Mouse (Mus musculus): ENCODE measurements at regions not wholly inside any gene's neighbourhood (a gene's known extent, or its start where the extent isn't known, plus 50 kb on each side); places are given as distances from the start of the nearest gene placed in this dataset.
"Not testable (repeated sequence)": the region's sequence is repeated elsewhere in the genome, so short reads cannot be mapped to it uniquely, and the experiment has no call there.

DNA sequence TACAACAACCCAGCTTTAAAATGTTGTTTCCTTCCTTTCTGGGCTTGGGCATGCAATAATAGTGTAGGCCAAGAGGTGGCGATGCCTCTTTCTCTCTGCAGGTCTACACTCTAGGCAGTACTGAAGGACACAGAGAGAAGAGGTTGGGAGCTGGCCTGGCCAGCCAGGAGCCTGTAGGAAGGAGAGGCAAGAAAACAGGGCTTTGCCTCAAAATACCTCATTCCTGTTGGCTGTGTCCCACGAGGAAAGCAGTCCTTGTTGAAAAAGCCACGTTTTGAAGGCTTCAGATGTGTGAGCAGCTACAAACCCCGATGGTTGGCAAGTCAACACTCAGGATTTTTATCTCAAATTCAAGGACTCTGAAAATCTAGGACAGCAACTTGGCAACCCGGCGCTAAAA is 90.9 kb upstream of the Max start:
- peak; percentile 44 for DNase-seq

DNA sequence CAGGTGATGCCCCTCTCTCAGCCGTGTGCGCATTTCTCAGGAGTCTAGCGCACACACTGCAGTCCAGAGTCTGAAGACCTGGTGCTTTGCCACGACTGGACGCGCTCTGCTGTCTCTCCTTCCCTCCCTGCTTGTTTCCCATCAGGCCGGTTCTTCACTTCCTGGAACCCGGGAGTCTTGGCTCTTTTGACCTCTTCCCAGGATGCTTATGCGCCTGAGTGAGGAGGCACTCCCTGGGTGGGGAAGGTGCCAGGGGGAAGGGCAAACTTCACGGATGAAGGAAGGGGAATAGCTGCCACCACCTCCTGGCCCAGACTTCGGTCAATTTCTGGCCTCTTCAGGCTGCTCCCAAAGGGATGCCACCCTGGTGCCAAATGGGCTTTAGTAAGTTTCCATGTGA is 86.4 kb upstream of the Max start:
- DNase-seq: peak; percentile 44

DNA sequence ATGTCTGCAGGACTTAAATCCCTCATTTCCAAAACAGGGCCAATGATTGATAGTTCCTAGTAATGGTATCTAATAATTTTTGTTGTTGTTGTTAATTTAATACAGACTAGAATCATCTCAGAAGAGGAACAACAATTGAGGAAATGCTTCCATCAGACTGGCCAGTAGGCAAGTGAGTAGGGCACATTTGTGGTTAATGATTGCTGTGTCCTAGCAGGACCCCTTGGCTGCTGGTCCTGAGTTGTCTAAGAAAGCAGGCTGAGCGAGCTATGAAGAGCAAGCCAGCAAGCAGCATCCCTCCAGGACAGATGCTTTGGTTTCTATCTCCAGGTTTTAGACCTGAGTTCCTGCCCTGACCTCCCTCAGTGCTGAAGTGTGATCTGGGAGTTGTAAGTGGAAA is 85.3 kb upstream of the Max start:
- DNase-seq: no peak

DNA sequence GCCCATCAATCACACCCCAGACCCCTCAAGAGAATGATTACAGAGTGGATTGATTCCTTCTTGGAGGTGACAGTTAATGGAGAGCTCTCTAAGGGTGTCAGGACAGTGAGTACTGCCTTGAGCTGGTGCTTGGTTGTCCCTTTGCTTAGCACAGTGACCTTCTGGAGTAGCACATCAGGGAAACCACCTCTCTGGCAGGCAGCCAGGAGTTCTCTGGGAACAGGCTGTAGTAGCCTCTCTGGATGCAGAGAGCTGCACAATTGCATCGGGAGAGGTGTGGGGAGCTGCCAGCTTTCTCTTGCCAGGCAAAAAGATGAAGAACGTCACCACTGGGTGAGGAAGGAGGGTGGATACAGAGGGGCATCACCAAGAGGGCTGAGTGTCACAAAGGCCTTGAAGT is 84.0 kb upstream of the Max start:
- peak; percentile 29 for DNase-seq

DNA sequence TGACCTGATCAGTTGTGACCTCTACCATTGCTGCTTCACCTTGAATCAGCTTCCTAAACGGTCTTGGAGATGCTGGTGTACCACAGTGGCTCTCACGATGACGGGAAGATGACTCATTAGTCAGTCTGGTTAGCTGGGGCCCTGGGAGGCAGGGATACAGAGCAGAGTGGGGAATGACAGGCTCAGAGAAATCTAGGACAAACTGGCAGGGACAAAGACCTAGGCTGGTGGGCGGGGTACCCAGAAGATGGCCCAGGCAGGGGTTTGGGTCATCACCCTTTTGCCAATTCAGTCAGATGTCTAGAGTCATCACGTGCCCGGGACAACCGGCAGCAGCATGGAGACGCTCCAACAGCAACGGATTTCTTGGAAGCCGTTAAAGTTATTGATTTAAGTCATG is 83.4 kb upstream of the Max start:
- no peak for DNase-seq

DNA sequence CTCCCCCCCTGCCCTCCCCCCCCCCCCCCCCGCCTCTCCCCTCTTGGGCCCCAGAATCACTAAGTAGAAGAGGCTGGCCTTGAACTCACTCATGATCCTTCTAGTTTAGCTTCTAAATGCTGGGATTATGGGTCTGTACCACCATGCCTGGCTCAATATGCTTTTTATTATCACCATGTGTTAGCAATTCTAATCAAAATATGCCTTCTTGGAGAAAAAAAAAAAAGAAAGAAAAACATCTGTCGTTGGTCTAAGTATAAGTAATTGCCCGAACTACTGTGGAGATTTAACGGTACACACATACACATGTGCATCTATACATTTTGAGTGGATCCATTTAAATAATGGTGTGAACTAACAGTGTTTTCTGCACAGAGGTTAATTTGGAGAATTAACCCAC is 80.4 kb upstream of the Max start:
- no peak for DNase-seq

DNA sequence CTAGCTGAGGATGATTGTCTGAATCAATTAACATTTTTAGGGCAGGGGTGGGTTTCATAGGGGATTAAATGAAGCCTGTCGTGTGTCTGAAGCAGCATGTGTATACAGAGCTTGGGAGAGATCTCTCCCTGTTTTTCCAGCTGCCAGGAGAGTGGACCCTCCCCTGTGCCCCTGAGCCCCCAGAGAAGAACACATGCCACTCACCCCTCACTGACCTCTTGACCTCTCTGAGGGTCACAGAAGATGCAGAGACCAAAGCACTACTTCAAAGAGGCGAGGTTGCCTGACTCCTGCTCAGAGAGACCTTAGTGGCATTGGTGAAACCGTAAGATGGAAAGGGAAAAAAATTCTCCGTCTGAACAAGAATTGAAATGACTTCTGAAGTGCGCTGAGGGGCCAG is 79.1 kb upstream of the Max start:
- DNase-seq: no peak

DNA sequence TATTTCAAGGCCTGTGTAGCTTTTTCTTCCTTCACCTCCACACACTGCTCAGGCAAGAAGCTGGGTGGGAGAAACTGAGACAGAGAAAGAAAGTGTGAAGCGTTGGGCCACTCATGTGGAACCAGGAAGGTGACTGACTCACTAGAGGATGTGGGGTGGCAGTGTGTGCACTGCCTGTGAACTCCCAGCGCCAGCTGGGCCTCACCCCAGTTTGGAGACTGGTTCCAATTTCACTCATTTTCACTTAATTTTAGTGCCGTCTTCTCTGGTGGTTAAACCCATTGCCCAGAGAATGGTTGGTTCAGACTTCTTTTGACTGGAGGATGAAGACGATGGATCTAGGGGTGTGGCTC is 77.9 kb upstream of the Max start:
- no peak for DNase-seq

DNA sequence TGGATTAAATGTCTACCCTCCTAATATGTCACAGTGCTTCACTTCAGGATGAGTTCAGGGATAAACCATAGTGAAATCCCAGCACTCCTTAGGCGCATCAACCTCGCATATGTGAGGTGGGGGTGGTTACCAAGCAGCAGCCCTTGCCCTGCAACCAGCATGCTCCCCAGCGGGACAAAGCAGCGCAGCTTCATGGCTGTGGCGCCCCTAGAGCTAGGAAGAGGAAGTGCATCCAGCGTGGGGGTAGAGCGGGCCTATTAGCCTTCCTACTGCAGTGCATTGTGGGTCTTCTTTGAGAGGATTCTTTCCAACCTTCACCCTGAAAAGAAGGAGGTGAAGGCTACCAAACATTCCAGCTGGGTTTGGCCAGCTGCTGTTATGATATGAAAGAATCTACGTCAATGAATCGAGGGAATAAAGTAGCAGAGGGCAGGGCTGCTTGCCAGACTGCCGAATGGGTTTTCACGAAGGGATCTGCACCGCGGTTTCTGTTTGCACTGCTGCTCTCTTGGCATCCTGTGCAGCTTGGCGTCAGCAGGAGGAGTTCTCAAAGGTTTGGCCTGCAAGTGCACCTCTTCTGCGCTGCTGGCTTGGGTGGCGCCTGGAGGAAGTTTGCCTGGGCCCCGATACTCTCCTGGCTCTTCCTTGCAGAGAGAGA is 77.4 kb upstream of the Max start:
- DNase-seq: no peak

DNA sequence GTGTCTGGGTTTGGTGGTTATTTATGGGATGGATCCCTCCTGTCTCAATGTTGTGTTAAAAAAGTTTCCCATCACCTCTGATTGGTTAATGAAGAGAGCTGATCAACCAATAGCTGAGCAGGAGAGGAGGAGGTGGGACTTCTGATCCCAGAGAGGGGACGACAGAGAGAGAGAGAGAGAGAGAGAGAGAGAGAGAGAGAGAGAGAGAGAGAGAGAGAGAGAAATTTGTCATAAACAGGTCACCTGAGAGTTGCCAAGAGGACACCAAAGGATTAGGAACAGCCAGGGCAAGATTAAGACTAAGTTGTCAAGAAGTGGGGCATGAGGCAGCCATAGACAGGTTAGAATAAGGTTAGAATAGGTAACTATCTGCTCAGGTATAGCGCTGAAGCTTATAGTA is 73.7 kb upstream of the Max start:
- no peak for DNase-seq

DNA sequence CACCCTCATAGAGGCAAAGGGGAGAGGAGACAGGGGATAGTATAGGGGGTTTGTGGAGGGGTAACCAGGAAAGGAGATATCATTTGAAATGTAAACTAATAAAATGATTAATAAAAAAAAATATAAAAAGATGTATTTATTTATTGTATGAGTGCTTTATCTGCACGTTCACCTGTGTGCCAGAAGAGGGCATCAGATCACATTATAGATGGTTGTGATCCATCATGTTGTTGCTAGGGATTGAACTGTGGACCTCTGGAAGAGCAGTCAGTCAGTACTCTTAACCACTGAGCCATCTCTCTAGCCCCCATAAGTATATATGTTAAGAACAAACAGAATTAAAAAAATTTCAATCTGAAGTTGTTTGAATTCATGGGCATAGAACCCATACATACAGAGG is 69.4 kb upstream of the Max start:
- DNase-seq: no peak

DNA sequence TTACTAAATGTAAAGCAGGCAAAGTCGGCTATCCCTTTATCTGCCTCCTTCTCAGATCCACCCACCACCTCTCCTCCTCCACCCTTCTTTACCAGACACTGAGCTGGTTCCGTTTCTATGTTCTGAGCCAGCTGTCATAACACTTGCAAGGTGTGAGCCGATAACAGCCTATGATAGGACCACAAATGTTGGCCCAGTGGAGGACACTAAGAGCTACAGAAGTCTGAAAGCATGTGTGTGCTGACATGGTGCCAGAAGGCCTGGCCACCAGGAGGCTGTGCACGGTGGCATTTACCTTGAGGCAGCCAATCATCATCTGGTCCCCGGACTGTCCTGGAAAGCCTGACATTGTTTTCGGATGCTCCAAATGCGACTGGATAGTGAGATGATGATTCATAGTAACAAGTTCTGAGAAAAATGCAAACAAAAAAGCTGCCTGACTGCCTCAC is 63.5 kb upstream of the Max start:
- no peak for DNase-seq

DNA sequence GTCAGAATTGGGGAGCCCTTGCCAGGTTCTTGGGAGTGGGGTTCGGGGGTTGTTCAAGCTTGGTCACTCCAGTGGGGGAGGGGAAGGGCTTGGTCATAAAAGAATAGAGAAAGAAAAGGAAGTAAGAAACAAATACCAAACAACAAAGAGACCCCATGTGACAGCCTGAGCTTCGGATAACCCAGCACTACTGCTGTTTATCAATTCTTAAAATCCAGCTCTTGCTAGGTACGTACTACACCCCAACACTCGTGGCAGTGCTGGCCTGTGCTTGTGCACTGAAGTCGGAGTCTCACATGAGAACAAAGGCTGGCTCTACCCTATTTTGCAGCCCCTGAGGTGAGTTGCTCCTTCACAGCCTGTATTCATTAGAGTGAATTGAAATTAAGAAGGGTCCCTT is 60.5 kb upstream of the Max start:
- no peak for DNase-seq

DNA sequence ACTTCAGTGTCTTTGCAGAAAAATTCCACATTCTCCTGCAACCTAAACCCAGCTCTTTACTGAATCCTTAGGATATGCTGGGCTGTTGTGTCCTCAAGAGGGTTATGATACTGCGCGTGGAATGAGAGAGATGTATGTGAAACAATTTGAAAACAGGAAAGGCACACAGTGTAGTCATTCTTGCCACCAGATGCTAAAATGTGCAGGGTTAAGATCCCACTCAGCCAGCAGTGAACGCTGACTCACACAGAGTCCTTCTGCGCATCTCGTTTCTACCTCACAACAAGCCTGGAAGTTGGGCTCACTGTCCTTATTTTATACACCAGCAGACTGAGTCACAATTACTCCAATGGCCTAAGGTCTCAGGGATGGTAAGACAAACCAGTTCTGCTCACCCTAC is 59.9 kb upstream of the Max start:
- no peak for DNase-seq

DNA sequence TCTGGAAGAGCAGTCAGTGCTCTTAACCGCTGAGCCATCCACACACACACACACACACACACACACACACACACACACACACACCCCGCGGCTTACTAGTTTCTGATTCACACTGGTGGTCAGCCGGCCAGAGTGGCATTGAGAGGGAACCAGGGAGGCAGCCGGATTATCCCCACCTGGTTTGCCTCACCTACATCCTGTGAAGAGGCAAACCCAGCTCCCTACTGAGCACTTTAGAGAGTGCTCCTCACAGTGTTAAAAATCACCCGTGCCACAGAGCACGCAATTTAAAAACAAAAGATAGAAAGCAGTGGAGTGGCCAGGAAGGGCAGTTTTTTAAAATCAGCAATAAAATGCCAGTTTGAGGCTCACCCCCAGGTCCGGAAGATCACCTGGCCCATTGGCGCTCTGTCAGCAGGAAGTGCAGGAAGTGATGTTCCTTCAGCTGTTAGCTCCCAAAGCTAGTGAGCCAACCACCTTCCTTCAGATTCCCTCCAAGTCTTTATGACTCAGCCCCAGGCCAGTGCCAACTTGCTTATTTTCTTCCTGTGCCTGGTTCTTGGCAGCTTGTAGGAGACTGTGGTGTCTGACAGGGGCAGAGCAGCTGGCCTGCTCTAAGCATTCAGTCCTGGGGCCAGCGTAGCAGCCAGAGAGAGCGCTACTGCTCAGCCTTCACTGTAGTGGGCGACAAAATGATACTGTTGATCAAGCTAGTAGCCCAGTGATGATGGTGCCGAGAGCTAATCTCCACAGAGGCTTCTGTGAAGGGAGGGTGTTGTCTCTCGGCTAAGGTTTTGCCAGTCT is 57.9 kb upstream of the Max start:
- no peak for DNase-seq

DNA sequence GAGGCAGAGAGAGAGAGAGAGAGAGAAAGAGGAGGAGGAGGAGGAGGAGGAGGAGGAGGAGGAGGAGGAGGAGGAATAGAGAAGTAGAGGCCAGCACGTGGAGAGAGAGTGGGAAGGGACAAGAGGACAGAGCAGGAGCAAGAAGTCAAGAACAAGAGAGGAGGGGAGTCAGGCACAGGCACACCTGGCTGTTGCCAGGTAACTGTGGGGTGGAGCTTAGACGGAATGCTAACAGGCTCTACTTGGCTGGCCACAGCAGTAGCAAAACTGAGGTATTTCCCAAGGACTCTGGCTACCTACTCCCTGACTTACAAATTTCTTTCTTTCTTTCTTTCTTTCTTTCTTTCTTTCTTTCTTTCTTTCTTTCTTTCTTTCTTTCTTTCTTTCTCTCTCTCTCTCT is 57.1 kb upstream of the Max start:
- not testable (repeated sequence) for DNase-seq

DNA sequence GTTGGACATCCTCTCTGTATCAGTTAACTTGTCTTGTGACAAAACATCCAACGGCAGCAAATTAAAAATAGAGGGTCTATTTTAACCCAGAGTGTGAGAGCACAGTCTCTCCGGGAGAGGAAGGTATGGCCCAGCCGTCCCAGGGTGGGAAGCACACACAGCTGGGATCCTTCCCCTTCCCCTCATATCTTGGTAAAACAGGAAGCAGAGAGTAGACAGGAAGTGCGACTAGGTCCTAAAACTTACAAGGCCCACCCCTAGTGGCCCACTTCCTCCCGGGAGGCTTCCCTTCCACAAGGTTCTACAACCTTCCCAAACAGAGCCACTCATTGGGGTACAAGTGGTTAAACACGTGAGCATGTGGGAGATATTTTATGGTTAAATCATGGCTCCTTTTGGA is 56.4 kb upstream of the Max start:
- no peak for DNase-seq

DNA sequence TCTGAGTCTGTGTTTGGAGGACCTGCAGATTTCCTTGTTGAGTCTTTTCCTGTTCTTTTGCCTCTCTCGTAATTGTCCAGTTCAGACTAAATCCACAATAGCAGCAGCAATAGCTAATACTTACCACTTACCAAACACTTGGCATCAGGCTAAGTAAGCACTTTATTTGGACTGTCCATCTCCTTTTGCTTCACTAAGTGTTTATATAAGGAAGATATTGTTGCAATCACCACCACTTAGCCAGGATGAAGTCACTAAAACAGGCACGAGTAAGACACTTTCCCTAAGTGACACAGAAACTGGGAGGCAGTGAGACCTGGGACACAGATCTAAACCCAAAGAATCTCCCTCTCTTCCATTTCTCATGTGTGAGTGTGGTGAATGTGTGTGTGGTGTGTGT is 52.9 kb upstream of the Max start:
- DNase-seq: no peak

Data from kidney, adult 11 months (tissue).